Mouse (Mus musculus): ENCODE results near the gene Atp5h.
"Not testable (repeated sequence)": the region's sequence is repeated elsewhere in the genome, so short reads cannot be mapped to it uniquely, and the experiment has no call there.

Atp5h gene

DNA sequence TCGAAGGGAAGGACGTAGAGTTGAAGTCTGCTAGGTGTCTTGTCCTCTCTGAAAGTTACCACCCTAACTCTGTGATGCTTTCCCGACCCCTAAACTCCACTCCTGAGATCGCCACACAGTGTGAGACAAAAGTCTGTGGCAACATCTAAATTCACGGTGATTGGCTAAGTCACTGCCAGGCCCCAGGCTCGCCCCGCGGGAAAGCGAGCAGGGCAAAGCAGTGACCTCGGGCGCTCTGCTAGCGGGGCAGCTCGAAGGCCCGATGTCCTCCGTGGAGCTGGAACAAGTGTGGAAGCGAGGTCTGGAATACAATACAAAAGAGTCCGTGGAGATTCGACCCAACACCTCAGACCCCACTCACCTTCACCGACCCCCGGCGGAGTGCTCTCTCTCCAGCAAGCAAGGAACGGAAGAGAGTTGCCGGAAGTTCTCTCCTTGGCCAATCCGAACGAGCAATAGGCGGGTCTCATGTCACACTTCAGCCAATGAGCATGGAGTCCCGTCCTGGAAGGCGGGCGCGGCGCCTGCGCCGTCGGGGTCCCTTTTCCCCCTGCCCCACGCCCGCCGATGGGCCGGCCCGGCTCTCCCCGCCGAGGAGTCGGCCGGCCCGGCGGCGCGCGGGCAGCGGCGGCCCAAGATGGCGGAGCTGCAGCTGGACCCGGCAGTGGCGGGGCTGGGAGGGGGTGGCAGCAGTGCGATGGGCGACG, at the start of gene Atp5h, which contains the start of gene Kctd2:
Gene Atp5h (minus strand): TSS at position 432 of the 707 bp plus-strand sequence.
Gene Kctd2 (plus strand): TSS at position 598 of the 707 bp plus-strand sequence.
- peak; percentile 94 for DNase-seq (ENCODE audit: low read depth, low spot score)

DNA sequence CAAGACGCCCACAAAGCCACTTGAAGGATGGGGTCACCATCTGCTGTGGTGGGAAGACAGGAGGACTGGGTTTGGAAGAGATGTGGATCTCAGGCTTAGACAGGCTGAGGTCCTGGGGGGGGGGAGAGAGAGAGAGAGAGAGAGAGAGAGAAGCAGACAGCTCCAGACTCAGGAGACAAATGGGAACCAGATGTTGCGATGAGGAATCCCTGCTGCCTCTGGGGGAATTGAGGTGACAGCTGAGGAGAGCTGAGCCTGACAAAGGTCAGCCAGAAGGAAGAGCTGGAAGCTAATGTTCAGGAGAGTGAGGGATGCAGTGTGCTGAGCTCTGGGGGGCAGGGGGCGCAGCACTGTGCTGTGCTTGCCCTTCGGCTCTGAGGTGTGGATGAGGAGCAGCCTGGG, 47.5 kb upstream of the Atp5h start:
- DNase-seq (ENCODE audit: low read depth, low spot score) = peak; percentile 61

DNA sequence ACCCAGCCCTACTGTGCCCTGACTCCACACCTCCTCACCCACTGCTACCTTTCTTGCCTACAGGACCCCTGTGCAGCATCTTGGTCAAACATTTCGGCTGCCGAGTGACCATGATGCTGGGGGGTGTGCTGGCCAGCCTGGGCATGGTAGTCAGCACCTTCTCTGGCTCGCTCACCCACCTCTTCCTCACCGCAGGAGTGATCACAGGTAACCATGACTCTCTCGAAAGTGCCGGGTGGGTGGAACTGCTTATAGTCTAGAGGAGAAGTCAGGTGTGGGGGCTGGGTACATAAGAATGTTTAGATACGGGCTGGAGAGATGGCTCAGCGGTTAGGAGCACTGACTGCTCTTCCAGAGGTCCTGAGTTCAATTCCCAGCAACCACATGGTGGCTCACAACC, 45.1 kb upstream of the Atp5h start:
- no peak for DNase-seq (ENCODE audit: low read depth, low spot score)

DNA sequence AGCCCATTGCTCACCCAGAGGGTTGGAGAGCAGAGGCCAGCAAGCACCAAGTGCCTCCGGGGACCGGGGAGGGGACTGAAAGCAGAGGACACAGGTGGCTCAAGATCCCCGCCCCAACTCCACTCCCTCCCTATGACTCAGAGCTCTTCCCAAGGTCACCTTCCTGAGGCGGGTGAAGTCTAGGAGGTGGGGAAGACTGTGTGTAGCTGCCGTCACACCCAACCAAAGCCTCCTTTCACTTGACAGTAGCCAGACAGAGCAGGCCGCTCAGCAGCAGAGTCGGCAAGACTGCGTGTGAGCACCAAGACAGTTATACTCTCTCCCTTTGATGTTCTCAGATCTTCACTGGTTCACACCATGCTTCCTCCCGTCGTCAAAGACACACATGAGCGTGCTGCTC, 43.6 kb upstream of the Atp5h start:
- DNase-seq (ENCODE audit: low read depth, low spot score) = no peak

DNA sequence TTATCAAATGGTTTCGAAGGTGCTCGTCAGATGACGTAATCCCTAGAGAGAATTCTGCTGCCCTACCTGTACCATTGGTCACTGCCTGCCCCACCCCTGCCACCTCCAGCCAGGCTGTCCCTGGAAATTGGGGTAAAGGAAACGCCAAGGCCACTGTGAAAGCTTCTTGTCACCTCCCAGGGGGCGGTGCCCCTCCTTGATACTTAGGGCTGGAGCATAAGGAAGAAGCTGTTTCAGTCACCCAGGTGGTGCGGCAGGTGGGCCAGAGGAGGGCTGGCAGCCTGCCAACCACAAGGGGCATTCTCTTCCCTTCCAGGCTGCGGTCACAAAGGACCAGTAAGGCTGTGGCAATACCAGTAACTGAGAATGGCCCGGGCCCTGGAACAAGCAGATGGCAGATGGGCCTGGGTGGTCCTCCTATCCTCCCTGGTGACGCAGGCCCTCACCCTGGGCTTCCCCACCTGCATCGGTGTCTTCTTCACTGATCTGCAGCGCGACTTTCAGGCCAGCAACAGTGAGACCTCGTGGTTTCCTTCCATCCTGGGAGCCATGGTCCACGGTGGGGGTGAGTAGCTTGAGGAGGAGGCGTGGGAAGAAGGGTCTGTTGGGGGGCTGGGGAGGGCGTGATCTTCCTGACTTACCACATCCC, 42.6 kb upstream of the Atp5h start, which contains the start of gene Slc16a5:
Gene Slc16a5 (plus strand): TSS at position 232 of the 649 bp plus-strand sequence.
- no peak for DNase-seq (ENCODE audit: low read depth, low spot score)

DNA sequence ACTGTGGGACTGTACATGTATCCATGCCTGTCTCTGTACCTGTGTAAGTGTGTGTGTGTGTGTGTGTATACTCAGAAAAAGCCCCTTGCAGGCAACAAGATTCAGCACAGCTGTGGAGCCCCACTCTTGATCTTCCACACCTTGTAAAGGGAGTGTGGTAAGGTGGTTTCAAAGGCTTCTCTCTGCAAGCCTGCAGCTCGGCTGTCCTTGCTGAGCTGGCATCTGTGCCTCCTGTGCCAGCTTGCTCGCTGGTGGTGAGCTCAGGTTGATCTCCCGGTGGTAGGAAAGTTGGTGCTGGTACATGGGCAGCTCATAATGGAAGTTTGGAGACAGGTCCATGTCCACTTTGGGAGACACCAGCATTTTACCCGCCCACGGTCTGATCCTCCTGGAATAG, 42.1 kb upstream of the Atp5h start:
- DNase-seq (ENCODE audit: low read depth, low spot score) = no peak

DNA sequence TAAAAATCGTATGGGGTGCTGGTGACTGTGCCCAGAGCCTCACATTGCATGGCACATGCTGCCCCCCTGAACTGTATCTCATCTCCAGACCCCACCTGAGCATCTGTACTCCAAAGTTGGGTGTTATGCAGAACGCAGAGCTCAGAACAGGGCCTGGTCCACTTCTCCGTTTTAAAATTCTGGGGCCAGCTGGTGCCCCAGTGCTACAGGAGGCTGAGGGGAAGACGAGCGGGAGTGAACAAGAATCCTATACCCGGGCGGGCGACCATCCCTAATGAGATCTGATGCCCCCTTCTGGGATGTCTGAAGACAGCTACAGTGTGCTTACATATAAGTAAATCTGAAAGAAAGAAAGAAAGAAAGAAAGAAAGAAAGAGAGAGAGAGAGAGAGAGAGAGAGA, 41.2 kb upstream of the Atp5h start:
- DNase-seq (ENCODE audit: low read depth, low spot score) = no peak

DNA sequence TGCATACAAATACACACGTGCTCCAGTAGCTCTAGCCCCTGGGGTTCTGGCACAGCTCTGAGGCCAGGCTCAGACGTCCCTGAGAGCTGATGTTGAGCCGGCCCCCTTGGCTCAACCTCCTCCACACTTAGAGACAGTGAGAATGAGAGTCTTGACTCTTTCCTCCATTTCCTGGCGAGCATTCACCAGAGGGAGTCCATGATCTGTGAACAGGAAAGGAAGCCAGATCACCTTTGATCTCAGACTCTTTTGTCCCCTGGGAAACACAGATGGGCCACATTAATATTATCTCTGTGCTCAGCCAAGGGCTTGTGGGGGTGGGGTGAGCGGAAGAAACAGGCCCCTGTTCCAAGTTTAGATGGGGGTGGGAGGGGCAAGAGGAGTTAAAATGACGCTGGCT, 37.6 kb upstream of the Atp5h start:
- DNase-seq (ENCODE audit: low read depth, low spot score) = no peak

DNA sequence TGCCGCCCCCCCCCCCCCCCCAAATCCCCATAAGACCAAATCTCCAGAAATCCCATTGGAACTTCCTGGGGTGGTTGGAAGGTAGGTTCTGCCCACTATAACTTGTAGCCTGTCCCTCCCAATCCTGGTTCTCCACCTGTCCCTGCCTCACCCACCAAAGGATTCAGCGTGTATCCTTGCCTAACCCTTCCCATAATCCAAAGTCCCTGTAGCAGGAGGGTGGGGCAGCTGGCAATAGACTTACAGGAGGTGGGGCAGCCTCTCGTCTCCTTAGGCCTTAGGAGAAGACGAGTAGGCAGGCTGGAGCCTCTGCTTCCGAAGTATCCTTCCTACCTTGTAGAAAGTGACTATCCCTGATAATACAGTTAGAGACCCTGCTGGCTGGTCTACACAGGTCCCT, 36.4 kb upstream of the Atp5h start:
- no peak for DNase-seq (ENCODE audit: low read depth, low spot score)

DNA sequence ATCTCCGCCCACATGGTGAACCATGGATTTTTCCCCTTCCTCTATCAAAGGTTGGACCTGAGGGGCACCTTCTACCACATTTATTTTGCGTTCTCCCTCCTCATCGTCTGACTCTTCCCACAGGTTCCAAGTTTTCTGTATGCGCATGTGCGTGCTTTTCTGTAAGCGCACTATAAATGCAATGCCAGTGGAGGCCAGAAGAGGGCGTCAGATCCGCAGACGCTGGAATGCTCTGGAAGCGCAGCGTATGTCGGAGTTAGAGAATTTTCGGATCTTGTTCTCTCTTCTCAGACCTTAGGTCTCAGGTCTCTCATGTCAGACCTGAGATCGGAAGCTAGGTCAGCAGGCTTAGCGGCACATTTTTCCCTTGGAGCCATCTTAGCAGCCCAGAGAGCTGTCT, 35.9 kb upstream of the Atp5h start:
- DNase-seq (ENCODE audit: low read depth, low spot score) = no peak

DNA sequence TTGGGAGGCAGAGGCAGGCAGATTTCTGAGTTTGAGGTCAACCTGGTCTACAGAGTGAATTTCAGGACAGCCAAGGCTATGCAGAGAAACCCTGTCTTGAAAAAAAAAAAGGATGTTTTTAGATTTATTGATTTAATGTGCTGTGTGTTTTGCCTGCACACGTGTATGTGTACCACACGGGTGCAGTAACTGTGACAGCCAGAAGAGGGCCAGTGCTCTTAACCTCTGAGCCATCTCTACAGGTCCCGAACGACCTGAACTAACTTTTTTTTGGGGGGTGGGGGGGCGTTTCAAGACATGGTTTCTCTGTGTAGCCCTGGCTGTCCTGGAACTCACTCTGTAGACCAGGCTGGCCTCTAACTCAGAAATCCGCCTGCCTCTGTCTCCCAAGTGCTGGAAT, 35.1 kb upstream of the Atp5h start:
- DNase-seq (ENCODE audit: low read depth, low spot score) = not testable (repeated sequence)

DNA sequence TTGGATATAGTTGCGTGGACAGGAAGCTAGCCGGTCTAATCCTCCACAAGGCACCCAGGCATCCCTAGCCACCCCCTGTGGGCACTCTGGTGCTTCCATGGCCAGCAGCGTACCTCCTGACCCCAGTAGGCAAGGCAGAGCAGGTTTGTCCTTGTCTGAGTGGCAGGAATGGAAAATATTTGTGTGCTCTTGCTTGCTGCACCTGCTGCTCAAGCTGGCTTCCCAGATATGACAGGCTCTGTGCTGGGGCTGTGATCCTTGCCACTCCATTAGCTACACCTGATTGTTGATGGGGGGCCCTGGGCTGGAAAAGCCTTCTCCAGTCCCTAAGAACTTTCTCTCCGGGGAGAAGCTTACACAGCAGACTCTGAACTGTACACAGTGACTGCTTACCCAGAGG, 33.5 kb upstream of the Atp5h start:
- DNase-seq (ENCODE audit: low read depth, low spot score) = no peak

DNA sequence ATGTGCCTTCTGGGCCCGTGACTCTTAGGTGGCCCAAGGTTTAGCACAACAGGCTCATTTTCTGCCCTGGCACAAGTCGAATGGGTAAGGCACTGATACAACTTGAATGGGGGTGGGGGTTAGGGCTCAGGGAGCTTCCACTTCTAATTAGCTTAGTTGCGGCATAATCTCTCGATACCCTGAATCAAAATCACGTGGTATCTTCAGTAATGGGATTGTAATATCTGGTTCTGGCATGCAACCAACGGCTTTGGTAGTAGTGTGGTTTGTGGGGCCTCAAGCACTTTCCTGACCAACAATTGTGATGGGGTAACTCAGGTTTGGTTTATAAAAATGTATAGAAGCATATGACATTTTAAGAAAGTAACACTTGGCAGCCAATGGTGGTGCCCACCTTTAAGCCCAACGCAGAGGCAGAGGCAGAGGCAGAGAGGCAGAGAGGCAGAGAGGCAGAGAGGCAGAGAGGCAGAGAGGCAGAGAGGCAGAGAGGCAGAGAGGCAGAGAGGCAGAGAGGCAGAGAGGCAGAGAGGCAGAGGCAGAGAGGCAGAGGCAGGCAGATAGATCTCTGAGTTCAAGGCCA, 32.6 kb upstream of the Atp5h start:
- DNase-seq (ENCODE audit: low read depth, low spot score) = no peak

DNA sequence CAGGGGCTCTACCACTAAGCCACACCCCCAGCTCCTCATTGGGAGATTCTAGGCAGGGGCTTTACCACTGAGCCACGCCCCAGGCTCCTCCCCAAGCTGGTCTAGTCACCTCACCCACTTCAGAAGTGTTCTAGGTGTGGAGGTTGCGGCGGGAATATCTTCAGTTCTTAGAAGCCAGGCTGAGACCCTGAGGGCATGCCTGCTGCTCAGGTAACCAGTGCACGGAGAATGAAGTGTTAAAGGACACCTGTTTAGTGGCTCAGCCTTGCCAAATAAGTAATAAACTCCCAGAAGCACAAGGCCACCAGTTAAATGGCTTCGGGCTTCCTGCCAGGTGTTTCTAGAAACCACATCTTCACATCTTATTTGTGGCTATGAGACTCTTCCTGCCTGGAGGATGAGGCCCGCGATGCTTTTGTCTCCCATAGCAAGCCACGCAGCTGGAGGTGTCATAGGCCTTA, 32.0 kb upstream of the Atp5h start:
- DNase-seq (ENCODE audit: low read depth, low spot score) = no peak

DNA sequence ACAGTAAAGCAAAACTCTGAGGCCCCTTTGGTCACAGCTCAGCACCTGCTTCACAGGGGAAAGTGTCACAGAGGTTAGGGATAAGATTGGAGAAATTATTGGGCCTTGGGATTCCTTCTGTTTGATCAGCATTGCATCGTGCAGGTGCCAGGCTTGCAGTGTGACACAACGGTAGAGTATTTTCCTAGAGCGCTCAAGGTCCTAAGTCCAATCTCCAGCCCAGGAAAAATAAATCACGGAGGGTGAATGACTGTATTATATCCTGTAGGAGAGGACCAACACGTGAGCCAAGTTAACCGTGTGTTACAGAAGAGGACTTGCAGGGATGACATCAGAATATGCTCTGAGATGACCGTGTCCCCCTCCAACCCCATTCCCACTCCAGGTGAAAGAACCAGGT, 30.4 kb upstream of the Atp5h start:
- DNase-seq (ENCODE audit: low read depth, low spot score) = no peak

DNA sequence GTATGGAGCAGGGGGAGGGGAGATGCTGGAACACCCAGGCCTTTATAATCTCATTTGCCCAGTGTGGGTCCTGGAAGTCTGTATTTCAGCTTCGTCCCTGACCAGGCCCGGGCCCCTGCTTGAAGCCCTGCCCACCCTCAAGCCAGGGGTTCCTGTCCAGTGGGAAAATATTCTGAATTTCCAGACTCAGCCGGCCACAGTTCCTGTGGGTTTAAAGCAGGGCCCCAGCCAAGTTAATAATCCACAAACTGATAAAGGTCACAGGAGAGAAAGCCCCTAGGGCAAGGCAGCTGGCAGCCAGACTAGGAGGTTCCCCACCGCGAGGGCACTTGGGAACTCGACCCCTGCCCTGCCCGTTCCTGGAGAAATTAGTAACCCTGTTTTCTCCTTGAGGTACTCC, 29.2 kb upstream of the Atp5h start:
- DNase-seq (ENCODE audit: low read depth, low spot score) = no peak

DNA sequence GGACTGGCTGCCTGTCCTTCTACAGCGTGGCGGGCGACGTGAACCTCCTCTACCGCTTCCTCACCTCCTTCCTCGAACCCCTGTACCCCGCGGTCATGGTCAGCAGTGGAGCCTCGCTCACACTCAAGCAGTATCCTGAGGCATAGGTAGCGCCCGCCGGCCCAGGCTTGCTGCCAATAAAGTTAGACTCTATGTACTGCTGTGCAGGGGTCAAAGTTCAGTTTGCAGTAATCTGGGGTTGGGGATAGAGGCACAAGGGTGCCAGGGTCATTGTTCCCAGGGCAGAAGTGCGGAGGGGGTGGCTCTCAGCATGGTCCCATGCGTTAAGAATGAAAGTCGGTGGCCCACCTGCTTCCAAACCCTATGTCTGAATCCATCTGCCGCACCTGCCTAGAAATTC, 28.3 kb upstream of the Atp5h start:
- no peak for DNase-seq (ENCODE audit: low read depth, low spot score)

DNA sequence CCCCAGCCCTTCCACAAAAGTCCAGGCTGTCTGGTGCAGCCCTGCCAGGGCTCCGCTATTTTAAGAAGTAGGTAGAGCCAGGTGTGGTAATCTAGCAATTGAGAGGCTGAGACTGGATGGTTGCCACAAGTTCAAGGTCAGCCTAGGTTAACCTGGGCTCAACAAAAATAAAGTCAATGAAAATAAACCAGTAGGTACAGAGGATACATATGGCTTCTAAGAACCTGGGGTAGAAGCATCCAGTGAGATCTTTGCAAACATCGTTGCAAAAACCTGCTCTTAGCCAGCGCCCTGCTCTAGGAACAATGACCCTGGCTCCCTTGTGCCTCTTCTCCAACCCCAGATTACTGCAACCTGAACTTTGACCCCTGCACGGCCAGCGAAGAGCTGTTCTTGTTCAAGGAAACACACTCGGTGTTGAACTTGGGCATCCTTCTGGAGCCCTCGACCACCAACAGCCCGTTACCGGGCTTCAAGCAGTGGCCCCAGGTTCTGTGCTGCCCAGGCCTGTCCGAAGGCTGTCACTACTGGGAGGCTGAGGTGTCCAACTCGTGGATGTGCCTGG, 27.6 kb upstream of the Atp5h start:
- DNase-seq (ENCODE audit: low read depth, low spot score) = no peak

DNA sequence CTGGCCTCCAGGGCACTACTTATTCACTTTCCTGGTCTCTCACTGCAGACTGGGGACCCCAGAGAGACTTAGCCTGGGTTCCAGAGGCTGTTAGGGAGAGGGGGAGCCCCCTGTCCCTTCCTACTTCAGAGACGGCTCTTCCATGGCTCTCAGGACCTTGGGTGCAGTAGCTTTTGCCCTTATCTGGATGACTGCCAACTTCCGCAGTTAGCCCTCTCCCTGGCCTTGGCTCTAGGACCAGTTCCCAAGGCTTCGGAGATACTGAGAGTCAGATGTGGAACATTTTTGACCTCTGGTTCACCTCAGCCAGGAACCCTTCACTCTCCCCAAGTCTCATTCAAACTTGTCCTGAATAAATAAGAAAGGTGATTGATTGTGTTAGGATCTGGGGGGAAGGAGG, 27.1 kb upstream of the Atp5h start:
- no peak for DNase-seq (ENCODE audit: low read depth, low spot score)

DNA sequence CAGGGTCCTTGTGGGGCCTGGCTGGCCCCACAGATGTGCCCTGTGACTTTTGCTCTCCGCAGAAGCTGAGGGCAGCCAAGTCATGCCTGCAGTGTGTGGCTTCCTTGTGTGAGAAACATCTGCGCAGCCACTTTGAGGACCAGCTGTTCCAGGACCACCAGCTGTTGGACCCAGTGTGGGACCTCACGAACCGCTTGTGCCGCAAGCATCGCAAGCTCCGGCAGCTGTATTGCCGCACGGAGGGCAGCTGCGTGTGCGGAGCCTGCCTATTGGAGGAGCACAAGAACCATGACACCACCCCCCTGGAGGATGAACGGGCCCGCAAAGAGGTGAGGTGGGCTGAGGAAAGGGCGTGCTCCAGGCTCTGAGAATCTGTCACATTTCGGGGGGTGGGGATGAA, 21.7 kb upstream of the Atp5h start:
- no peak for DNase-seq (ENCODE audit: low read depth, low spot score)

DNA sequence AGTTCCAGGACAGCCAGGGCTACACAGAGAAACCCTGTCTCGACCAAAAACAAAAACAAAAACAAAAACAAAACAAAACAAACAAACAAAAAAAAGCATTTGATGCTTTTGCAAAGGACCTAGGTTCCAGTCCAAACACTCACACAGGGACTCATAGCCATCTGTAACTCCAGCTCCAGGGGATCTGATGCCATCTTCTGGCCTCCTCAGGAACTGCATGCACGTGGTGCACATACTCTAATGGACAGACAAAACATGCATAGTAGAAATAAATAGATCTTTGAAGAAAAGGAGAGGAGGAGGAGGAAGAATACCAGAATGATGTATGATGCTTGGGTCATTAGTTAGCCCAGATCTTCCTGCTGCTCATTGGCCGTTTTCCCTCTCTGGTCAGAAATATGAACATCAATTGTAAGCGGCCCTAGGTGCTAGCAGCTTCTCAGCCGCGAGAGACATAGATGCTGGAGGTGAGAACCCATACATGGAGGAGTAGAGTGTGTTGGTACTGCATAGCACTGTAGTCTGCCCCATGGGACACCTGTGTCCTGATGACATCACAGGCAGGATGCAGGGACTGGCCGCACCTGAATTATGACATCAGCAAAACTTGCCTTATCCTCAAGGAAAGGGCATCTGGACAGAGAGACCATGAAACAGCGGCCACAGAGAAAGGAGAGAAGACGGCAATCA, 20.3 kb upstream of the Atp5h start, which contains the start of gene Trim80:
Gene Trim80 (plus strand): TSS at position 640 of the 690 bp plus-strand sequence.
- no peak for DNase-seq (ENCODE audit: low read depth, low spot score)

DNA sequence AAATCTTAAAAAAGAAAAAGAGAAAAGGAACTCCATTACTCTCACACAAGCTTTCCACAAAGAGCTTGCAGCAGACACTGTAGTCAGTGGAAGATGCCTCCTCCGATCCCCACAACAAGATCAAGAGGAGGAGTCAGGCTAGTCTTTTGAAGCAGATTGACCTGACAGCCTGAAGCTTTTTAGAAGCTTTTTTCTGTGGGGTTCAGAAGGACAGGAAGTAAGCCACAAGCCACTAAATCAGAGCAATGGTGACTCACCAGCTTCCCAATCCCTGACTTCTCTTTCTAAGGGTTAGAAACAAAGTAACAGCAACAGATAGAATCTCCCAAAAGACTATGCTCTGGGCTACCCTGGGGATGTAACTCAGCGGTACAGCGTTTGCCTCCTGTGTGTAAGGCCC, 19.6 kb upstream of the Atp5h start:
- no peak for DNase-seq (ENCODE audit: low read depth, low spot score)

Data from embryo, embryonic 11.5 days (tissue).